Mouse (Mus musculus): ENCODE data around the gene Sh3rf1. TPM values are rescaled to one million over a fixed set of nuclear protein-coding genes. Genes with fewer than 3 reads are reported as not detected.

The Sh3rf1 gene
- polyA plus RNA-seq, 1 experiment from 2014 or later = 22.5 TPM

DNA sequence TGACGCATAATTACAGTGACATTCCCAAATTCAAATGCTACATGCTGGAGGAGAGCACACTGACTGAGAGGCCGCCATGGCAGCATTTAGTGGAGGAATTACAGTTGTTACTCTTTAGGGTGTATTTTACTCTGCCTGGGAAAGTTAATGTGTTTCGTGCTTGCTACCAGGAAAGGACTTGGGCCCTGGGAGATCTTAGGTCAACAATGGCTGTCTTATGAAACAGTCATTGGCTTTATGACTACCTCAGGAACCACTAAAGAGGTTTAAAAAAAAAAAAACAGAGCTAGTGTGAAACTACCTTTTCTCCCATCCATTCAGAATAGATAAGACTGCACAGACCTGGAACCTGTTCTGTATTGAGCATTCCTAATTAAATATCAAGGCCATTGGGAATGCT is 195.8 kb downstream of the Sh3rf1 start:
- ATAC-seq (ENCODE audit: insufficient read depth) = no peak
- WGBS = 83% methylated on average over 3 of the region's 3 CpGs
- Histone ChIP-seq H3K4me2 (no peak overlapping the region), H3K36me3 (ENCODE audit: insufficient read depth) (no peaks in the 10 kb centered on the region), H3K4me3 (ENCODE audit: low read depth, low read length) (no peak overlapping the region), H3K4me1 (ENCODE audit: insufficient read depth) (no peaks in the 10 kb centered on the region), H3K27ac (ENCODE audit: low read depth) (no peak overlapping the region), H3K9ac (no peak overlapping the region), H3K27me3 (ENCODE audit: insufficient read depth, low read length) (no peaks in the 10 kb centered on the region), H3K9me3 (ENCODE audit: low read depth, low read length) (no peaks in the 10 kb centered on the region)
- DNase-seq = no peak
- no peak for TF ChIP-seq CTCF (IDR thresholded peaks at IDR 0.05; ENCODE audit: low read depth)

DNA sequence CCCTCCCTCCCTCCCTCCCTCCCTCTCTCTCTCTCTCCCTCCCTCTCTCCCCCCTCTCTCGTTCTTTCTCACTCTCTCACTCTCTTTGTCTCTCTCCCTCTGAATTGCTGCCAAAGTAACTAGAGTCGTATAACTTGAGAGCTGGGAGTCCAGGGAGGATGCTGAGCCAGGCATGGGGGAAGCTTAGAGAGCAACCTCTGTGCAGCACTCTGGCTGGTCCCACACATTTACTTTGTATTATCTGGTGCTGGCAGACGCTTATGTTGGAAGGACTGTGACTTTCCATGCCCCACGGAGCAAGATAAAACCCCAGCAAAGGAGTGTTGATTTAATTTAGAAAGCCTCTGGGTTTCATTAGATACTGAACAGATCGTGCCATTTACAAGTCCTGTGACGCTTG is 196.5 kb downstream of the Sh3rf1 start:
- Histone ChIP-seq H3K36me3 (ENCODE audit: insufficient read depth) (no peaks in the 10 kb centered on the region), H3K4me3 (ENCODE audit: low read depth, low read length) (no peak overlapping the region), H3K4me2 (no peak overlapping the region), H3K27me3 (ENCODE audit: insufficient read depth, low read length) (no peaks in the 10 kb centered on the region), H3K27ac (ENCODE audit: low read depth) (no peak overlapping the region; the same call in 1 of the 2 replicates), H3K4me1 (ENCODE audit: insufficient read depth) (no peaks in the 10 kb centered on the region), H3K9ac (no peak overlapping the region), H3K9me3 (ENCODE audit: low read depth, low read length) (no peaks in the 10 kb centered on the region)
- 23% methylated on average over 6 of the region's 6 CpGs for WGBS
- no peak for TF ChIP-seq CTCF (IDR thresholded peaks at IDR 0.05; ENCODE audit: low read depth)
- ATAC-seq (ENCODE audit: insufficient read depth) (peak; percentile 73), DNase-seq (peak; percentile 67)

DNA sequence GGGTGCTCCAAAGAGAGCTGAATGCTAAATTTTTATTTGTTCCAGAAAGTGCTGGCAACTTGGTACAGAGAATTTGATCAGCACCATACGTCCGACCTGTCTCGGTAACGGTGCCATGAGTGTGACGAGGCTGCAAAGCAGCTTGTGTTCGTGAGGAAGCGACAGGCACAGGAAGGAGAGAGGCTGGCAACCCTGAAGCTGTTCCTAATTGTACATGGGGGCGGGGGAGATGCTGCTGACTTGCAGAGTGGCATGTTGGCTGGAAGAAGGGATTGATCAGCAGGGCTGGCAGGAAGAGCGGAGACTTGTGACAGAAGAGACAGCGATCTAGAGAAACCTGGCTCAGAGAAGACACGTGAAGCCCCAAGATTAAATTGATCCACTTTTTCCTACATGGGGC is 197.9 kb downstream of the Sh3rf1 start:
- WGBS = 68% methylated on average over 11 of the region's 11 CpGs
- H3K9me3 ChIP-seq (ENCODE audit: low read depth, low read length) = no peaks in the 10 kb centered on the region
- no peak for TF ChIP-seq CTCF (IDR thresholded peaks at IDR 0.05; ENCODE audit: low read depth)
- no peaks in the 10 kb centered on the region for H3K27me3 ChIP-seq (ENCODE audit: insufficient read depth, low read length)
- ATAC-seq (ENCODE audit: insufficient read depth) = no peak
- no peak overlapping the region for H3K9ac ChIP-seq
- H3K27ac ChIP-seq (ENCODE audit: low read depth) = no peak overlapping the region
- H3K4me3 ChIP-seq (ENCODE audit: low read depth, low read length) = no peak overlapping the region
- DNase-seq = no peak
- H3K4me1 ChIP-seq (ENCODE audit: insufficient read depth) = no peaks in the 10 kb centered on the region
- H3K4me2 ChIP-seq = no peak overlapping the region
- H3K36me3 ChIP-seq (ENCODE audit: insufficient read depth) = no peaks in the 10 kb centered on the region

DNA sequence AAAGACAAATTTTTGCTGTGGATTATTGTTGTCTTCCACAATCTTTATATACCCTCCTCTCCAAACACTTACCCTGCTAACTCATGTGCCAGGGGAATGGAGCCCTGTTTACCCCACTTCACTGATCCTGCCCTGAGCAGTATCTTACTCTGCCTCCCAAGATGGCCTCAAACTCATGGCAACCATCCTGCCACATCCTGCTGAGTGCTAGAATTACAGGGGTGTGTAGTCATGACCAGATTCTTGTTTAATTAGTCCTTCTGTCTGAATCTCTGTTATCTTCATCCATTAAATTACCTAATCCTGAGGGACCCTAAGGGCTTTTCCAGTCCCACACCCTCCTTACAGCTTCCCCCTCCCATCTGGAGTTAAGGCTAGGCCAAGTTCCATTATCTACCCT is 201.5 kb downstream of the Sh3rf1 start:
- no peak overlapping the region for H3K4me2 ChIP-seq
- no peak overlapping the region for H3K4me3 ChIP-seq (ENCODE audit: low read depth, low read length)
- no peak overlapping the region for H3K9ac ChIP-seq
- no peak overlapping the region for H3K27ac ChIP-seq (ENCODE audit: low read depth)
- H3K36me3 ChIP-seq (ENCODE audit: insufficient read depth) = no peaks in the 10 kb centered on the region
- no peak for TF ChIP-seq CTCF (IDR thresholded peaks at IDR 0.05; ENCODE audit: low read depth)
- H3K27me3 ChIP-seq (ENCODE audit: insufficient read depth, low read length) = no peaks in the 10 kb centered on the region
- H3K4me1 ChIP-seq (ENCODE audit: insufficient read depth) = 0 out of 2 replicates have a peak, but pooled peaks cover 5% of the 10 kb centered on the region
- DNase-seq = no peak
- no peak for ATAC-seq (ENCODE audit: insufficient read depth)
- no peaks in the 10 kb centered on the region for H3K9me3 ChIP-seq (ENCODE audit: low read depth, low read length)

DNA sequence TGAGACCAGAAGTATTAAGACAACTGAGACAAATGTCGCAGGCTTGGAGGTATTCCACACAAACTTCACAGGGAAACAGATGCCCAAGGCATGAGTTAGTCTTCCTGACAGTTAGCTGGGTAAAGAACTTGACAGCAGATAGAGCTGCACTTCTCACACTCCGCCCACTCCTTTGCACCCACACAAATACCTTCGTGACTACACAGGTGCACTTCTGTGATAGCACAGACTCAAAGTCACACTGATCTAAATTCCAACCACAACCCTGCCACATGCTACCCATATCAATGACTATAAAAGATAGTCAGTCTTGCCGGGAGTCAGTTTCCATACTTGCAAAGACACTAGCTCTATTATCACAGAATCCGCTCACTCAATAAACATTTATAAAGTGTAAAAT is 202.4 kb downstream of the Sh3rf1 start:
- no peak for ATAC-seq (ENCODE audit: insufficient read depth)
- no peaks in the 10 kb centered on the region for H3K27me3 ChIP-seq (ENCODE audit: insufficient read depth, low read length)
- no peak for TF ChIP-seq CTCF (IDR thresholded peaks at IDR 0.05; ENCODE audit: low read depth)
- H3K4me3 ChIP-seq (ENCODE audit: low read depth, low read length) = no peak overlapping the region
- H3K9me3 ChIP-seq (ENCODE audit: low read depth, low read length) = no peaks in the 10 kb centered on the region
- WGBS = 74% methylated on average over 5 of the region's 5 CpGs
- no peak overlapping the region for H3K9ac ChIP-seq
- no peak overlapping the region for H3K27ac ChIP-seq (ENCODE audit: low read depth)
- no peak for DNase-seq
- no peaks in the 10 kb centered on the region for H3K36me3 ChIP-seq (ENCODE audit: insufficient read depth)
- H3K4me1 ChIP-seq (ENCODE audit: insufficient read depth) = 0 out of 2 replicates have a peak, but pooled peaks cover 5% of the 10 kb centered on the region
- no peak overlapping the region for H3K4me2 ChIP-seq

DNA sequence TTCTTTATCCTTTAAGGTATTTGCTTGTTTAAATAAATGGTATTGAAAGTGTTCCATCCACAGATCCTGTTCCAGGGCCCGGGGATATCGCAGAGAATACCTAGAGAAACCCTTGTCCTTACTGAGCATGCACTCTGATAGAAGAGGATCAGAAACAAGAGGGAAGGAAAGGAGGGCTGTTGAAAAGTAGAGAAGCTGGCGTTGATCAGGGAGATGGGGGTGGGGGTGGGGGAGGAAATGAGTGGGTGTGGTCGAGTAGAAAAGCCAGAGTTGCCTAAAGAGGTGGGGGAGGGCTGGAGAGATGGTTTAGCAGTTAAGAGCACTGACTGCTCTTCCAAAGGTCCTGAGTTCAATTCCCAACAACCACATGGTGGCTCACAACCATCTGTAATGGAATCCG is 203.0 kb downstream of the Sh3rf1 start:
- no peaks in the 10 kb centered on the region for H3K36me3 ChIP-seq (ENCODE audit: insufficient read depth)
- 0 out of 2 replicates have a peak, but pooled peaks cover 5% of the 10 kb centered on the region for H3K4me1 ChIP-seq (ENCODE audit: insufficient read depth)
- no peaks in the 10 kb centered on the region for H3K9me3 ChIP-seq (ENCODE audit: low read depth, low read length)
- WGBS = 57% methylated on average over 5 of the region's 5 CpGs
- H3K9ac ChIP-seq = no peak overlapping the region
- DNase-seq = no peak
- no peaks in the 10 kb centered on the region for H3K27me3 ChIP-seq (ENCODE audit: insufficient read depth, low read length)
- H3K4me3 ChIP-seq (ENCODE audit: low read depth, low read length) = no peak overlapping the region
- no peak for TF ChIP-seq CTCF (IDR thresholded peaks at IDR 0.05; ENCODE audit: low read depth)
- no peak overlapping the region for H3K27ac ChIP-seq (ENCODE audit: low read depth)
- no peak for ATAC-seq (ENCODE audit: insufficient read depth)
- H3K4me2 ChIP-seq = no peak overlapping the region

DNA sequence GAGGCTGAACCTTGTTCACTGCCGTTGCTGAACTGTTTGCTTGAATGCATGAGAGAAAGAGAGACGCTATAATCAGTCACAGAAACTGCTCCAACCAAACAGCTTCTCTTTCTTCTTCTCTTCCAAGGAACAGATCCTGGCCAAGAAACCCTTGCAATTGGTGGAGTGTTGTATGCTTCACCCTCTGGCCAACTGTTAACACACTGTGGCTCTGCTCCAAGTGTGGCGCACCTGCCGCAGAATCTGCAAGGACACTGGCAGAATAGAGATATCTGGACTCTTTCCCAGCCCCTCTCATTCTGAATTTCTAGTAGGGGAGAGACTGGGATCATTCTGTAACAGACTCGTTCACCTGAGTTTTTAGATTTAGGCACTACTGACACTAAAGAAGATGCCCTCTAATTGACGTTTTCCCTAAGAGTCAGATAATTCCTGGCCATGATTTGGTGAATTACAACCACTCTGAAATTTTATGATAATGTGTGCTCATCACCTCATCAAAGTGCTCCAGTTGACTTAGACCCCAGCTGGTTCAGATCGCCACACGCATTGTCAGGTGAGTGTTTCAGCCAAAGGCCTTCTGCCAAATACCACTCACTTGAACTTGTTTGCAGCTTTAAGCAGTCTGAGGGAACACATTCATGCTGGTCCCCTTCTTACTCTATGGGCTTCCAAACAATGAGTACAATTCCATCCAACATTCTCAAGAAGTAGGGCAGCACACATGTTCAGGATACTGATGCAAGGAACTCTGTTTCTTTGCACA is 204.4 kb downstream of the Sh3rf1 start:
- no peaks in the 10 kb centered on the region for H3K27me3 ChIP-seq (ENCODE audit: insufficient read depth, low read length)
- ATAC-seq (ENCODE audit: insufficient read depth) (peak; percentile 86), DNase-seq (peak; percentile 83)
- H3K36me3 ChIP-seq (ENCODE audit: insufficient read depth) = no peaks in the 10 kb centered on the region
- H3K4me2 ChIP-seq = no peak overlapping the region
- 56% methylated on average over 8 of the region's 8 CpGs for WGBS
- H3K9me3 ChIP-seq (ENCODE audit: low read depth, low read length) = no peaks in the 10 kb centered on the region
- H3K27ac ChIP-seq (ENCODE audit: low read depth) = peak overlapping the region; percentile 42; the same call in 1 of the 2 replicates
- no peak for TF ChIP-seq CTCF (IDR thresholded peaks at IDR 0.05; ENCODE audit: low read depth)
- no peak overlapping the region for H3K4me3 ChIP-seq (ENCODE audit: low read depth, low read length)
- H3K4me1 ChIP-seq (ENCODE audit: insufficient read depth) = 0 out of 2 replicates have a peak, but pooled peaks cover 5% of the 10 kb centered on the region
- no peak overlapping the region for H3K9ac ChIP-seq

Data from lung, embryonic 14.5 days (tissue).